Comparison of ENCODE assay signal across 29 mouse cellular contexts in genomic region chr2:11300362-11300761, GRCm38 (mm10).
DNase-seq lines count a peak whose midpoint lies in the region; ATAC-seq and TF ChIP-seq lines count a peak whose summit lies in the region.
"Had no signal": no experiment of that assay in that cellular context is flagged by ENCODE, and none has a peak within 500 bp of the region (broad histone marks: within the 10 kb centered on the region; RNA-seq: fewer than 3 reads in every experiment).

No protein-coding gene starts in this region.

- H3K27me3 ChIP-seq in lung, postnatal 0 days (replicated peaks; ENCODE audit: insufficient read depth, low read length) = no peaks in the 10 kb centered on the region
- H3K27me3 ChIP-seq: embryonic facial prominence, embryonic 13.5 days; heart, embryonic 12.5 days; liver, embryonic 12.5 days; neural tube, embryonic 13.5 days had no signal

- H3K4me2 ChIP-seq in lung, postnatal 0 days (replicated peaks; ENCODE audit: low read depth, low read length) = no peak overlapping the region
- H3K4me2 ChIP-seq: embryonic facial prominence, embryonic 13.5 days; heart, embryonic 12.5 days; liver, embryonic 12.5 days; midbrain, embryonic 11.5 days; neural tube, embryonic 13.5 days had no signal

- no peak overlapping the region for H3K4me3 ChIP-seq in lung, postnatal 0 days (ENCODE audit: low read depth, low read length)
- H3K4me3 ChIP-seq: embryonic facial prominence, embryonic 13.5 days; forebrain, embryonic 10.5 days; heart, embryonic 12.5 days; liver, embryonic 12.5 days; myocyte; neural tube, embryonic 13.5 days had no signal

- H3K36me3 ChIP-seq in lung, postnatal 0 days (ENCODE audit: insufficient read depth, low read length) = no peaks in the 10 kb centered on the region
- H3K36me3 ChIP-seq: embryonic facial prominence, embryonic 13.5 days; forebrain, embryonic 10.5 days; G1E; heart, embryonic 12.5 days; liver, embryonic 12.5 days; neural tube, embryonic 13.5 days had no signal

- H3K4me1 ChIP-seq in lung, postnatal 0 days (ENCODE audit: insufficient read depth, low read depth, low read length) = no peaks in the 10 kb centered on the region
- H3K4me1 ChIP-seq: embryonic facial prominence, embryonic 13.5 days; forebrain, embryonic 10.5 days; heart, embryonic 12.5 days; liver, embryonic 12.5 days; neural tube, embryonic 13.5 days had no signal

- no peak for ATAC-seq in lung, postnatal 0 days
- peak; percentile 82 for ATAC-seq in common myeloid progenitor, adult 5-6 weeks (replicated peaks; ENCODE audit: low read depth, poor library complexity, severe bottlenecking)
- ATAC-seq in megakaryocyte, adult 5-6 weeks (ENCODE audit: poor library complexity, severe bottlenecking) = peak; percentile 93
- ATAC-seq: forebrain, embryonic 16.5 days; hindbrain, embryonic 16.5 days; liver, embryonic 12.5 days; liver, postnatal 0 days; midbrain, embryonic 16.5 days had no signal

- 69% methylated on average over 6 of the region's 6 CpGs for WGBS in lung, postnatal 0 days

- no peak for TF ChIP-seq CTCF in lung, postnatal 0 days (IDR thresholded peaks at IDR 0.05)

- TF ChIP-seq EP300 in lung, postnatal 0 days (IDR thresholded peaks at IDR 0.05) = no peak

- peak; percentile 38 for DNase-seq in lung, postnatal 0 days (ENCODE audit: low spot score)
- DNase-seq in lung, postnatal 4 days = no peak
- no peak for DNase-seq in retina, embryonic 14.5 days (ENCODE audit: low spot score)
- no peak for DNase-seq in gastrocnemius, postnatal 25 days
- DNase-seq: adrenal gland, postnatal 10 days; cerebellum, adult 11-12 months; cerebellum, adult 9-11 months; gastrocnemius, postnatal 10 days; heart, adult 18-20 months; kidney, adult 18-20 months; kidney, postnatal 4 days; left cerebral cortex, postnatal 4 days; liver, postnatal 0 days; retina, postnatal 1 day; right cerebral cortex, postnatal 14 days had no signal

- no peaks in the 10 kb centered on the region for H3K9me3 ChIP-seq in lung, postnatal 0 days (ENCODE audit: low read length)
- H3K9me3 ChIP-seq: embryonic facial prominence, embryonic 13.5 days; forebrain, embryonic 10.5 days; G1E; heart, embryonic 12.5 days; liver, embryonic 12.5 days; neural tube, embryonic 13.5 days had no signal

- no peak overlapping the region for H3K9ac ChIP-seq in lung, postnatal 0 days (replicated peaks; ENCODE audit: low read depth)
- H3K9ac ChIP-seq: embryonic facial prominence, embryonic 13.5 days; heart, embryonic 12.5 days; liver, embryonic 12.5 days; liver, postnatal 0 days; neural tube, embryonic 13.5 days had no signal

- H3K27ac ChIP-seq in lung, postnatal 0 days (ENCODE audit: low read length) = no peak overlapping the region
- H3K27ac ChIP-seq: embryonic facial prominence, embryonic 13.5 days; forebrain, embryonic 10.5 days; kidney, postnatal 0 days; liver, embryonic 12.5 days; neural tube, embryonic 13.5 days had no signal
